Mouse (Mus musculus) neural tube, embryonic 13.5 days (tissue): ENCODE results near the gene Hsd17b13. TPM values are rescaled to one million over a fixed set of nuclear protein-coding genes. Genes with fewer than 3 reads are reported as not detected.
"Not testable (repeated sequence)": the region's sequence is repeated elsewhere in the genome, so short reads cannot be mapped to it uniquely, and the experiment has no call there.

ENCODE experiments used
- ATAC-seq: fragments of 200-750 bp; cut with Nextera tagmentation; 2 replicates; pipeline ENCODE4 v1.8.0; 2017; ENCODE audit warnings: low read depth, mild to moderate bottlenecking, moderate TSS enrichment, moderate library complexity
- H3K27ac ChIP-seq: fragments of 300-500 bp; sonication (generic); replicated peaks from 2 replicates; pipeline ENCODE4 v1.5.1; 2015; ENCODE audit warnings: moderate library complexity, mild to moderate bottlenecking, inconsistent platforms
- H3K27me3 ChIP-seq: fragments of 300-500 bp; sonication (generic); 2 replicates; pipeline ENCODE4 v1.6.1; 2015; ENCODE audit warnings: mild to moderate bottlenecking, inconsistent platforms
- H3K36me3 ChIP-seq: fragments of 300-500 bp; sonication (generic); 2 replicates; pipeline ENCODE4 v1.6.1; 2015; ENCODE audit warnings: mild to moderate bottlenecking, inconsistent platforms
- H3K4me1 ChIP-seq: fragments of 300-500 bp; sonication (generic); replicated peaks from 2 replicates; pipeline ENCODE4 v1.6.1; 2015; ENCODE audit warnings: inconsistent platforms
- H3K4me2 ChIP-seq: fragments of 300-500 bp; sonication (generic); 2 replicates; pipeline ENCODE4 v1.6.1; 2015; ENCODE audit warnings: inconsistent platforms, mild to moderate bottlenecking, moderate library complexity
- H3K4me3 ChIP-seq: fragments of 300-500 bp; sonication (generic); 2 replicates; pipeline ENCODE4 v1.5.1; 2015; ENCODE audit warnings: mild to moderate bottlenecking, inconsistent platforms
- H3K9ac ChIP-seq: fragments of 300-500 bp; sonication (generic); 2 replicates; pipeline ENCODE4 v1.6.1; 2015; ENCODE audit warnings: moderate library complexity, mild to moderate bottlenecking, inconsistent platforms
- H3K9me3 ChIP-seq: fragments of 300-500 bp; sonication (generic); 2 replicates; pipeline ENCODE4 v1.6.1; 2016; ENCODE audit warnings: inconsistent platforms
- WGBS: fragments of 180-500 bp; shearing (Covaris S2); methylation state at CpG from one replicate; pipeline ENCODE4 v1.1.7; 2015; 5-methylcytosine and 5-hydroxymethylcytosine counted together
- polyA plus RNA-seq: library from polyadenylated mRNA; unstranded; fragments of >200 nt; fragmentation: Nextera tagmentation; extraction: Ambion mirVana; gene quantifications from 2 replicates; pipeline ENCODE4 v1.2.1, GENCODE M21; 2015

Gene Hsd17b13
- polyA plus RNA-seq, 1 experiment from 2014 or later = not detected

DNA sequence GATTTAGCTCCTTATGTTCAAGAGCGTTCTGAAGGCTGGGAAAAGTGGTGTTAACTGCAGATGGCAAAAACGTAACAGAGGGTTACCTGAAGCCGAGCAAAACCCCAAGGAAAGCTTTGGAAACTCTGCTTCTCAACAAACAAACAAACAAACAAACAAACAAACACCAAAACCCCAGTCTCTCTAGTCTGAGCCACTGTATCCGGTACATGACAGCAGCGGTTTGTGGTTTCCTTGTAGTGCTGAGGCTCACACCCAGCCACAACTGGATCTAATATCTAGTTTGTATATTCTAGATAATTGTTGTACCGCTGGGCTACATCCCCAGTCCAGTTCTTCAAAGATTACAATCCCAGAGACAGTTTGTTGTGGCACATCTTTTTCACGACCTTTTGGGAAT is 1.5 kb downstream of the Hsd17b13 start:
- H3K4me1 ChIP-seq = no peaks in the 10 kb centered on the region
- H3K4me3 ChIP-seq = no peak overlapping the region
- H3K4me2 ChIP-seq = no peak overlapping the region
- H3K36me3 ChIP-seq = no peaks in the 10 kb centered on the region
- no peak overlapping the region for H3K9ac ChIP-seq
- no peak overlapping the region for H3K27ac ChIP-seq
- H3K27me3 ChIP-seq = no peaks in the 10 kb centered on the region
- WGBS = 85% methylated on average over 7 of the region's 7 CpGs
- H3K9me3 ChIP-seq = no peaks in the 10 kb centered on the region
- ATAC-seq = no peak

GRCm38 (mm10) chr5:103972801-103973200 is 4.4 kb downstream of the Hsd17b13 start:
- no peak for ATAC-seq
- H3K9me3 ChIP-seq = no peaks in the 10 kb centered on the region
- 85% methylated on average over 13 of the region's 13 CpGs for WGBS

DNA sequence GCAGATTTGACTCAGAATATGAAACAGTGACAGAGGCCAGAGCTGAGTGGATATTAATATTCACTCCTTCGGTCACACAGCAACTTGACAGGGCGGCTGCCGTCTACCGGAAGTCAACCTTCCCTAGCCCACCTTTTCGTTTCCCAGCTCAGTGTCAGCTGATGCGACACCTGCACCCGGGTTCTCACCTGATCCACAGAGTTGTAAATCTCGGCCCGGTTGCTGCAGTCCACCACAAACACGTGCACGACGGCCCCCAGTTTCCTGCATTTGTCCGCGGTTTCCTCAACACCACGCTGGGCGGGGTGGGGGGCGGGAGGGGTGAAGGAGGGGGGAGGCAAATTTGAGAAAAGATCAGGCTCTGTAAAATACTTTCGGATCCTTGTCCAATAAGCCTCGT is 4.8 kb downstream of the Hsd17b13 start:
- no peak overlapping the region for H3K4me3 ChIP-seq
- whole genome bisulfite sequencing = 71% methylated on average over 19 of the region's 19 CpGs
- H3K27me3 ChIP-seq = no peaks in the 10 kb centered on the region
- no peak overlapping the region for H3K4me2 ChIP-seq
- no peak overlapping the region for H3K9ac ChIP-seq
- H3K27ac ChIP-seq = no peak overlapping the region
- no peak for ATAC-seq
- no peaks in the 10 kb centered on the region for H3K9me3 ChIP-seq
- H3K36me3 ChIP-seq = no peaks in the 10 kb centered on the region
- H3K4me1 ChIP-seq = no peaks in the 10 kb centered on the region

More at GRCm38 (mm10) chr5:103972801-103973200, 4.4 kb downstream of the Hsd17b13 start:
- Histone ChIP-seq H3K27me3 (no peaks in the 10 kb centered on the region), H3K9ac (no peak overlapping the region), H3K36me3 (no peaks in the 10 kb centered on the region), H3K27ac (no peak overlapping the region), H3K4me2 (no peak overlapping the region), H3K4me3 (no peak overlapping the region), H3K4me1 (no peaks in the 10 kb centered on the region)

DNA sequence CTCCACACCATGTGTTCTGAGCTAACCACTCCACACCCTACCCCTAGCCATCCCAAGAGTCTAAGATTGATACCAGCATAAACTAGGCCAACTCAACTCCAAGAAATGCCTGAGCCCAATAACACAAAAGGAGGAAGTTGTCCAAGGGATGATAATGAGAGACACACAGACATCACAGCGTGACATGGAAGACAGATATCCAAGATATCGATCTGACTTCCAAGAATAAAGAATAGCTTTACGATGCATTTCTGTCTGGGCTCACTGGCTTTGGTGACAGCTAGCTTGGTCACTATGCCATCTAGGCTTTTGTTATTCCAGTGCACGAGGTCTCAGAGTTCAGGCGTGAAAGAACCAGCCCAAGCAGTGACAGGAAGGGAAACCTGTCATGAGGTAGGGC is 6.2 kb downstream of the Hsd17b13 start:
- H3K36me3 ChIP-seq = no peaks in the 10 kb centered on the region
- H3K4me3 ChIP-seq = no peak overlapping the region
- H3K27me3 ChIP-seq = no peaks in the 10 kb centered on the region
- no peak for ATAC-seq
- H3K4me1 ChIP-seq = no peaks in the 10 kb centered on the region
- H3K4me2 ChIP-seq = no peak overlapping the region
- H3K9ac ChIP-seq = no peak overlapping the region
- H3K9me3 ChIP-seq = no peaks in the 10 kb centered on the region
- no peak overlapping the region for H3K27ac ChIP-seq
- WGBS = 82% methylated on average over 5 of the region's 5 CpGs

DNA sequence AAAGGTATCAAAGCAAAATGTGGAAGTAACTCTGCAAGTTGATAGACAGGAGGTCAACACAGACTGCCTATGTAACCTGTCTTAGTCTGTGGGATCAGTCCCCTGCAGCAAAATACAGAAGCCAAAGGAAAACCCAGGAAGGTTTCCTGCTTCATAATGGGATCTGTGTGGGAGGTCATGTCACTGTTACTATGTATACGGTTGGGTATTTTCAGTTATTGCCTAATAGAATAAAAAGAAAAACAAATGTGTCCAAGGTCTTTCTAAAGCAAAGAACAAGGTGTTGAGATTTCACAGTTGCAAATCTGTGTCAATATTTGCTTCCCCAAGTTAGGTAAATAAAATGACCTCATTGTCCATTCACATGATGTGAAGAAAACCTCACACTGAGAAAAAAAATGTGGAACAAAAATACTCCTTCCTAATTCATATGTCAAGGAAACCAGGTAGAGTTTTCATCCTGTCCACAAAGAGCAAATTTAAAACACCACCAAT is 14.2 kb downstream of the Hsd17b13 start:
- H3K27me3 ChIP-seq = no peaks in the 10 kb centered on the region
- H3K4me1 ChIP-seq = no peaks in the 10 kb centered on the region
- H3K9me3 ChIP-seq = no peaks in the 10 kb centered on the region
- H3K36me3 ChIP-seq = no peaks in the 10 kb centered on the region
- H3K27ac ChIP-seq = no peak overlapping the region
- 76% methylated on average over 1 of the region's 1 CpGs for WGBS
- H3K9ac ChIP-seq = no peak overlapping the region
- ATAC-seq = no peak
- no peak overlapping the region for H3K4me2 ChIP-seq
- no peak overlapping the region for H3K4me3 ChIP-seq

- H3K36me3 ChIP-seq = no peaks in the 10 kb centered on the region
- ATAC-seq = no peak
- H3K9ac ChIP-seq = no peak overlapping the region
- no peaks in the 10 kb centered on the region for H3K9me3 ChIP-seq
- no peak overlapping the region for H3K4me2 ChIP-seq
- no peak overlapping the region for H3K27ac ChIP-seq
- no peaks in the 10 kb centered on the region for H3K27me3 ChIP-seq
- 87% methylated on average over 5 of the region's 5 CpGs for WGBS
- no peak overlapping the region for H3K4me3 ChIP-seq
- peaks cover 7% of the 10 kb centered on the region; the same call in 1 of the 2 replicates for H3K4me1 ChIP-seq
Measured at GRCm38 (mm10) chr5:103954638-103955037, 22.6 kb downstream of the Hsd17b13 start.

GRCm38 (mm10) chr5:103953135-103954083 is 23.8 kb downstream of the Hsd17b13 start:
- Histone ChIP-seq H3K4me2 (no peak overlapping the region), H3K9me3 (no peaks in the 10 kb centered on the region), H3K4me1 (peaks cover 7% of the 10 kb centered on the region; the same call in 1 of the 2 replicates), H3K36me3 (no peaks in the 10 kb centered on the region), H3K9ac (no peak overlapping the region), H3K27ac (no peak overlapping the region), H3K27me3 (no peaks in the 10 kb centered on the region), H3K4me3 (no peak overlapping the region)
- WGBS = 76% methylated on average over 10 of the region's 10 CpGs
- ATAC-seq = no peak

GRCm38 (mm10) chr5:103950138-103950537 is 27.1 kb downstream of the Hsd17b13 start:
- H3K27me3 ChIP-seq, H3K27ac ChIP-seq, ATAC-seq, H3K4me3 ChIP-seq, H3K9ac ChIP-seq, H3K4me1 ChIP-seq, H3K9me3 ChIP-seq, H3K36me3 ChIP-seq, H3K4me2 ChIP-seq: not testable (repeated sequence)
- WGBS = 91% methylated on average over 15 of the region's 15 CpGs

DNA sequence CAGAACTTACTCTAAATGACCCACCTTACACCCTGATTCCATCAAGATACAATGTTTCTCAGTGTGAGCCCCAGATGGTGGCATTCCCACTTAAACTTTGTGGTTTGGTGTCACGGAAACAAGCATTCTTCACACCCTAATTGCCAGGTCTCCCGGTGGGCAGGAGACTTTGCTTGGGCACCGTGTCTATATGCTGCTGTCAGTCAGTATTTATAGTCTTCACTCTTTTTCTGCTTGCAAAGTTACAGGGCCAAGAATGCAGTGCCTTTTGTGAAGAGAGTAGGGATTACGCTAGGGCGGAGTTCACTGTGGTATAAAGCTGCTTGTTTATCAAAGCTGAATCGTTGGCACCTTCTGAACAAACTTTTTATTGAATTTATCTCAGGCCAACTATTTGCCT is 34.0 kb downstream of the Hsd17b13 start:
- Histone ChIP-seq H3K36me3 (no peaks in the 10 kb centered on the region), H3K4me1 (peaks cover 26% of the 10 kb centered on the region), H3K4me2 (no peak overlapping the region), H3K9me3 (no peaks in the 10 kb centered on the region), H3K9ac (no peak overlapping the region), H3K27me3 (peaks cover 55% of the 10 kb centered on the region), H3K27ac (no peak overlapping the region), H3K4me3 (no peak overlapping the region)
- no peak for ATAC-seq
- 15% methylated on average over 6 of the region's 6 CpGs for WGBS

DNA sequence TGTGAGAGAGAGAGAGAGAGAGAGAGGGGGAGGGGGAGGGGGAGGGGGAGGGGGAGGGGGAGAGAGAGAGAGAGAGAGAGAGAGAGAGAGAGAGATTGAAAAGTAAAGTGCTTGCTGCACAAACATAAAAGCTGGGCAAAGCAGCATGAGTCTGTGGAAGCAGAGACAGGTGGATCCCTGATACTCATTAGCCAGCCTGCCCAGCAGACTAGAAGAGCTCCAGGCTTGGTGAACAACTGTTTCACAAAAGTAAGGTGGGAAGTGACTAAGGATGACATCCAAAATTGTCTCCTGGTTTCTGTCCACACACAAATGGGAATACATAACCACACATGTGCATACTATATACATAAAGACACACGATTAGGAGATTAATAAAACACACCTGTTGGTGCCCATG is 37.4 kb downstream of the Hsd17b13 start:
- H3K4me1 ChIP-seq = peaks cover 43% of the 10 kb centered on the region
- H3K4me3 ChIP-seq = no peak overlapping the region
- H3K27me3 ChIP-seq = peaks cover 71% of the 10 kb centered on the region
- WGBS = 73% methylated on average over 1 of the region's 1 CpGs
- H3K27ac ChIP-seq = no peak overlapping the region
- no peak for ATAC-seq
- H3K9ac ChIP-seq = no peak overlapping the region
- no peaks in the 10 kb centered on the region for H3K36me3 ChIP-seq
- H3K9me3 ChIP-seq = no peaks in the 10 kb centered on the region
- H3K4me2 ChIP-seq = no peak overlapping the region

GRCm38 (mm10) chr5:103939350-103939652 is 37.9 kb downstream of the Hsd17b13 start:
- peaks cover 70% of the 10 kb centered on the region for H3K27me3 ChIP-seq
- no peak overlapping the region for H3K9ac ChIP-seq
- ATAC-seq = no peak; the same call in 1 of the 2 replicates
- no peak overlapping the region for H3K4me3 ChIP-seq
- peaks cover 43% of the 10 kb centered on the region for H3K4me1 ChIP-seq
- no peaks in the 10 kb centered on the region for H3K9me3 ChIP-seq
- H3K27ac ChIP-seq = no peak overlapping the region
- no peaks in the 10 kb centered on the region for H3K36me3 ChIP-seq
- H3K4me2 ChIP-seq = peak overlapping the region; percentile 21
- 48% methylated on average over 7 of the region's 7 CpGs for WGBS

- WGBS = 11% methylated on average over 11 of the region's 11 CpGs
- Histone ChIP-seq H3K9me3 (no peaks in the 10 kb centered on the region), H3K4me3 (no peak overlapping the region), H3K9ac (no peak overlapping the region), H3K4me2 (peak overlapping the region; percentile 21), H3K4me1 (peaks cover 40% of the 10 kb centered on the region), H3K27ac (0 out of 2 replicates have a peak overlapping the region, but pooled peaks have one; percentile 18), H3K36me3 (no peaks in the 10 kb centered on the region), H3K27me3 (peaks cover 66% of the 10 kb centered on the region)
- ATAC-seq = peak; percentile 84
Measured at GRCm38 (mm10) chr5:103938547-103939349, 38.5 kb downstream of the Hsd17b13 start.
